ENCODE assay signal across 18 mouse cellular contexts in the genomic region with DNA sequence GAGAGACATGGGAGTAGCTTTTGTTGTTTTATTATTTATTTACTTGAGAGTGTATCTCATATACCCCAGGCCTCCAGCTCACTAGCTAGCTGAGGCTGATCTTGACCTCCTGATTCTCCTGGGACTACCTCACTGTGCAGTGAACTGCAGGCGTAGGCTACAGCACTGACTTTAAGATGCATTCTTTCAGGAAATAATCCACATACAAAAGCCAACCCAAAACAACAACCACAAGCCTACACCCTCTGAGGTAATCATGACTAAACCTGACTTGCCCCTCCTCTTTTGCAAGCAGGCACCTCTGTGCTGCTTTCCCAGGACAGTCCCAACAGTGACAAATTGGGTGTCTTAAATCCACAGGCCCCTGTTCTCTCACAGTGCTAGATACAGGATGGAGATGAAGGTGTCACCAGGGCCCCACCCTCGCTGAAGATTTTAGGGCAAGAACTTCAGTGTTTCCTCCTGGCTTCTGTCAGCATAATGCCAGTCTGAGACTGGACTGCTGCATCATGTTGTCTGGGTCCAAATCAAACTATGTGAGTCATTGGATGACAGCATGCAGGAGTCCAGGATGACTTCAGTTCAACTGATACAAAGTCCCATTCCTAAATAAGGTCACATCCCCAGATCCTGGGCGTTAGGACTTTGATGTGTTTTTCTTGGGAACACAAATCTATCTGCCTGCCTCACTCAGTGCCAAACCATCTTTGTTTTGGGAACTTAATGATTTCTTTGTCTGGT. TPM values are rescaled to one million over a fixed set of nuclear protein-coding genes. Genes with fewer than 3 reads are reported as not detected.
A peak's percentile ranks its signal among the peaks of the same experiment; 100 is the strongest.
DNase-seq lines count a peak whose midpoint lies in the region; ATAC-seq and TF ChIP-seq lines count a peak whose summit lies in the region.
"Had no signal": no experiment of that assay in that cellular context is flagged by ENCODE, and none has a peak within 500 bp of the region (broad histone marks: within the 10 kb centered on the region; RNA-seq: fewer than 3 reads in every experiment).

No protein-coding gene starts in this region.

- no peak overlapping the region for H3K9ac ChIP-seq in stomach, embryonic 14.5 days (replicated peaks; ENCODE audit: low read depth, low read length)
- no peak overlapping the region for H3K9ac ChIP-seq in intestine, postnatal 0 days (ENCODE audit: low read depth, low read length)
- H3K9ac ChIP-seq: forebrain, embryonic 15.5 days; hindbrain, embryonic 13.5 days; intestine, embryonic 15.5 days; limb, embryonic 12.5 days had no signal

- intact Hi-C loops in gastrocnemius, postnatal 36 days (cut with DNase I), result loop anchor here (5.0 kb wide), 1 partner anchor 108 kb away; no protein-coding TSS in a partner anchor

- H3K27ac ChIP-seq in stomach, embryonic 14.5 days (ENCODE audit: low read length), result no peak overlapping the region
- H3K27ac ChIP-seq in intestine, postnatal 0 days (ENCODE audit: low read depth, low read length), result no peak overlapping the region
- H3K27ac ChIP-seq: forebrain, embryonic 15.5 days; heart, adult 2 months; hindbrain, embryonic 13.5 days; intestine, embryonic 15.5 days; limb, embryonic 12.5 days; macrophage had no signal

- H3K4me1 ChIP-seq in stomach, embryonic 14.5 days (ENCODE audit: control insufficient read depth, insufficient read depth, low read length), result no peaks in the 10 kb centered on the region
- no peaks in the 10 kb centered on the region for H3K4me1 ChIP-seq in intestine, postnatal 0 days (replicated peaks; ENCODE audit: control insufficient read depth, insufficient read depth, low read length)
- H3K4me1 ChIP-seq: forebrain, embryonic 15.5 days; hindbrain, embryonic 13.5 days; intestine, embryonic 15.5 days; limb, embryonic 12.5 days had no signal

- no peaks in the 10 kb centered on the region for H3K36me3 ChIP-seq in stomach, embryonic 14.5 days (ENCODE audit: control insufficient read depth, insufficient read depth, low read length)
- no peaks in the 10 kb centered on the region for H3K36me3 ChIP-seq in intestine, postnatal 0 days (ENCODE audit: control insufficient read depth, insufficient read depth)
- H3K36me3 ChIP-seq: forebrain, embryonic 15.5 days; hindbrain, embryonic 13.5 days; intestine, embryonic 15.5 days; limb, embryonic 12.5 days had no signal

- TF ChIP-seq CTCF in intestine, postnatal 0 days (IDR thresholded peaks at IDR 0.05; ENCODE audit: low read depth), result no peak

- no peak overlapping the region for H3K4me3 ChIP-seq in stomach, embryonic 14.5 days (ENCODE audit: low read depth, low read length)
- no peak overlapping the region for H3K4me3 ChIP-seq in intestine, postnatal 0 days (ENCODE audit: low read depth, low read length)
- H3K4me3 ChIP-seq: forebrain, embryonic 15.5 days; heart, adult 2 months; hindbrain, embryonic 13.5 days; intestine, embryonic 15.5 days; limb, embryonic 12.5 days had no signal

- peak; percentile 33; the same call in 1 of the 2 replicates for ATAC-seq in granulocyte monocyte progenitor cell, adult 5-6 weeks (replicated peaks; ENCODE audit: poor library complexity, severe bottlenecking)
- 0 out of 2 replicates have a peak, but pooled peaks have one; percentile 18 for ATAC-seq in stomach, embryonic 14.5 days (ENCODE audit: insufficient number of reproducible peaks, insufficient read depth, low FRiP score, low read depth)
- no peak for ATAC-seq in intestine, postnatal 0 days
- ATAC-seq: forebrain, embryonic 15.5 days; intestine, embryonic 15.5 days had no signal

- no peaks in the 10 kb centered on the region for H3K9me3 ChIP-seq in stomach, embryonic 14.5 days (ENCODE audit: control insufficient read depth, low read depth, low read length)
- H3K9me3 ChIP-seq in intestine, postnatal 0 days (ENCODE audit: control insufficient read depth), result no peaks in the 10 kb centered on the region
- H3K9me3 ChIP-seq: forebrain, embryonic 15.5 days; hindbrain, embryonic 13.5 days; intestine, embryonic 15.5 days; limb, embryonic 12.5 days had no signal

- WGBS in stomach, embryonic 14.5 days, result 60% methylated on average over 3 of the region's 3 CpGs
- 64% methylated on average over 3 of the region's 3 CpGs for WGBS in intestine, postnatal 0 days

- H3K4me2 ChIP-seq in stomach, embryonic 14.5 days (replicated peaks; ENCODE audit: low read depth, low read length), result no peak overlapping the region
- no peak overlapping the region for H3K4me2 ChIP-seq in intestine, postnatal 0 days (replicated peaks; ENCODE audit: low read depth)
- H3K4me2 ChIP-seq: forebrain, embryonic 15.5 days; hindbrain, embryonic 13.5 days; intestine, embryonic 15.5 days; limb, embryonic 12.5 days had no signal

- peak; percentile 4 for DNase-seq in gastrocnemius, adult 18-20 months (ENCODE audit: low spot score)
- DNase-seq in gastrocnemius, postnatal 36 days, result no peak
- DNase-seq in Muller cell, postnatal 12 days (ENCODE audit: inconsistent ontology term), result peak; percentile 81
- DNase-seq in lung, postnatal 25 days (ENCODE audit: low spot score), result no peak
- DNase-seq in frontal cortex, postnatal 14 days (ENCODE audit: low spot score in 2 of 2), result no peak
- DNase-seq: cerebellum, postnatal 25 days; lung, adult 18-20 months; midbrain, embryonic 14.5 days; thymus, adult 18-20 months had no signal

- no peaks in the 10 kb centered on the region for H3K27me3 ChIP-seq in stomach, embryonic 14.5 days (ENCODE audit: control insufficient read depth, insufficient read depth, low read length)
- no peaks in the 10 kb centered on the region for H3K27me3 ChIP-seq in intestine, postnatal 0 days (replicated peaks; ENCODE audit: control insufficient read depth, insufficient read depth, low read length)
- H3K27me3 ChIP-seq: forebrain, embryonic 15.5 days; hindbrain, embryonic 13.5 days; intestine, embryonic 15.5 days; limb, embryonic 12.5 days had no signal

RNA-seq across cellular contexts. Expression of a gene that starts 20.0 kb away (rescaled TPM):
- total RNA-seq in gastrocnemius, adult 18-20 months (2021), result 10 to 100 TPM; 45.3 to 47.4 TPM
- total RNA-seq in gastrocnemius, postnatal 36 days (2021), result 10 to 100 TPM; 42.5 to 43.6 TPM
- total RNA-seq in granulocyte monocyte progenitor cell, adult 5-6 weeks (2014; fragmentation: Nextera tagmentation), result 42.8 and 51.1 TPM in 2 replicates
- 40.1 and 51.1 TPM in 2 replicates for total RNA-seq in granulocyte monocyte progenitor cell, adult 5-6 weeks (2017)
- 64.2 and 76.5 TPM in 2 replicates for polyA plus RNA-seq in stomach, embryonic 14.5 days (2014; fragmentation: Nextera tagmentation; extraction: Ambion mirVana)
- 8.7 and 11.5 TPM in 2 replicates for polyA plus RNA-seq in intestine, postnatal 0 days (2015; fragmentation: Nextera tagmentation; extraction: Ambion mirVana)

RNA-seq across cellular contexts. Expression of a gene that starts 47.3 kb away (rescaled TPM):
- total RNA-seq in gastrocnemius, adult 18-20 months (2021), result 10 to 100 TPM; 14.8 to 14.9 TPM
- total RNA-seq in gastrocnemius, postnatal 36 days (2021), result 10 to 100 TPM; 16.4 to 17.8 TPM
- total RNA-seq in granulocyte monocyte progenitor cell, adult 5-6 weeks (2014; fragmentation: Nextera tagmentation), result 109 and 114 TPM in 2 replicates
- 154 and 167 TPM in 2 replicates for total RNA-seq in granulocyte monocyte progenitor cell, adult 5-6 weeks (2017)
- 72.3 and 75.0 TPM in 2 replicates for polyA plus RNA-seq in stomach, embryonic 14.5 days (2014; fragmentation: Nextera tagmentation; extraction: Ambion mirVana)
- 38.0 and 41.4 TPM in 2 replicates for polyA plus RNA-seq in intestine, postnatal 0 days (2015; fragmentation: Nextera tagmentation; extraction: Ambion mirVana)

RNA-seq across cellular contexts. Expression of a gene that starts 57.4 kb away (rescaled TPM):
- total RNA-seq in gastrocnemius, adult 18-20 months (2021), result 10 to 100 TPM; 51.5 to 53.4 TPM
- total RNA-seq in gastrocnemius, postnatal 36 days (2021), result 10 to 100 TPM; 46.8 to 49.9 TPM
- 64.3 and 66.2 TPM in 2 replicates for total RNA-seq in granulocyte monocyte progenitor cell, adult 5-6 weeks (2014; fragmentation: Nextera tagmentation)
- total RNA-seq in granulocyte monocyte progenitor cell, adult 5-6 weeks (2017), result 56.5 and 76.9 TPM in 2 replicates
- polyA plus RNA-seq in stomach, embryonic 14.5 days (2014; fragmentation: Nextera tagmentation; extraction: Ambion mirVana), result 290 and 302 TPM in 2 replicates
- polyA plus RNA-seq in intestine, postnatal 0 days (2015; fragmentation: Nextera tagmentation; extraction: Ambion mirVana), result 138 TPM in 2 replicates

Comparison
In these comparisons a context has a peak if more than half of its experiments do, and no peak if none do; other contexts are left out.
1. DNase-seq: peak in gastrocnemius, adult 18-20 months (single experiment) and Muller cell, postnatal 12 days (single experiment); none in gastrocnemius, postnatal 36 days (0 of 2), lung, postnatal 25 days (single experiment) and frontal cortex, postnatal 14 days (0 of 2).
2. RNA of a gene that starts 47.3 kb away (total RNA-seq): 109 to 167 TPM in granulocyte monocyte progenitor cell, adult 5-6 weeks; 16.4 to 17.8 TPM in gastrocnemius, postnatal 36 days and 14.8 to 14.9 TPM in gastrocnemius, adult 18-20 months; every median in the first group is over 4 times any median in the second.